Mouse (Mus musculus): ENCODE results near the gene Ppp1r14a. TPM values are rescaled to one million over a fixed set of nuclear protein-coding genes. Genes with fewer than 3 reads are reported as not detected.

Ppp1r14a gene
- total RNA-seq, 2 experiments from 2014 or later: 3.3 to 3.5 TPM

- DNase-seq: peak in 1 of 2 experiments; percentile 44
These were observed 29.2 kb downstream of the Ppp1r14a start for GRCm38 (mm10) chr7:29318115-29318911.

DNA sequence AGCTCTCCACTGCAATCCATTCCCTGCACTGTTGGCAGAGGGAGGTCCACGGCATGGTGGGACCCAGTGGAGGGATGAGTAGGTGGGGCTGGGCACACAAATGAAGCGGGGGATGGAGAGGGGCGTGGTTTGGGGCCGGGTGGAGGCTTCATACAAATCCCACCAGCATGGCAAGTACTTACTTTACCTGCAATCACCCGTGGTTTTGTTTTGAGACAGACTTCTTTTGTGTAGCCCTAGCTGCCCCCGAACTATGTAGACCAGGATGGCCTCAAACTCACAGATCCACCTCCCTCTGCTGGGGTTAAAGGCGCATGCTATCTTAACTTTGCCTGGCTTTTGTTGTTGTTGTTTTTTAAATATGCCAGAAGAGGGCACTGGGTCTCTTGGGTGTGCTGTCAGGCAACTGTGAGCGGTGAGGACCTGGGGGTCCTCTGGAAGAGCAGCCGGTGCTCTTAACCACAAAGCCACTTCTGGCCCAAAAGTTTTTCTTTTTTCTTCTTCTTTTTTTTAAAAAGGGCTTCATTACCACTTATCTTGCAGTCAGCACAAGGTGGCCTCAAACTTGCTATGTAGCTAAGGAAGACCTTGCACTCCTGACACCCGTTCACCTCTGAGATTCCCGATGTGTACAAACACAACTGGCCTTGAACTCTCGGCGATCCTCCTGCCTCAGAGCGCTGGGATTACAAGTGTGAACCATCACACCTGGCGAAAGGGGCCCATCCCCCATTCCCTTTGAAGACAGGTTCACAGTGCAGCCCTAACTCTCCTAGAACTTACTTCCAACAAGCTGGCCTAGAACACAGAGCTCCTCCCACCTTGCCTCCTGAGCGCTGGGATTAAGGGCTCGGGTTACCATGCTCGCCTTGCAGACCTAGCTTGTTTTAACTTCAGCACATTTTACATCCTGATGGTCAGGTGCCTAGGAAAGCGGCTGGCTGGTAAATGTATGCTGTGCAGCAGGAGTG is 30.5 kb downstream of the Ppp1r14a start:
- intact Hi-C loops (cut with DNase I): loop anchor here (5.0 kb wide), 1 partner anchor 203 kb away; no protein-coding TSS in a partner anchor
- no peak for DNase-seq

More at GRCm38 (mm10) chr7:29318115-29318911, 29.2 kb downstream of the Ppp1r14a start:
- intact Hi-C loops (cut with DNase I): no loop called here

- DNase-seq: no peak
- intact Hi-C loops (cut with DNase I): loop anchor here (5.0 kb wide), 1 partner anchor 35 kb away; no protein-coding TSS in a partner anchor
These were observed 38.0 kb downstream of the Ppp1r14a start for GRCm38 (mm10) chr7:29327087-29327486.

DNA sequence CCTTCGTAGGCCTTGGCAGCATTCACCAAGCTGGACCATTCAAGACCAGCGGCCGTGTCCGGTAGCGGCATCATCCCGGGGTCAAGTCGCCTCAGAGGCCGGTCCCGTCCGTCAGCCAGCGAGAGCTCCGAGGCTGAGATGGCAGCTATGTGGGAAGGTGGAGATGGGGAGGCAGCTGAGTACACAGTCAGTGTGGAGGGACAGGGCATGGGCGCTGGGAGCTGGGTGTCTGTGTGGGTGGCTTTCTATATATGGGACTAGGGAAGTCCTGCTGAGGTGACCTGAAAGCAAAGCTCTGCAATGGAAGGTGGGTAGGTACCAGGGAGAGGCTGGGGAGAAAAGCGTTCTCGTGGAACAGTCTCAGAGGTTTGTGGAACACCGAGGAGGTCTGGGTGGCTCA is 39.9 kb downstream of the Ppp1r14a start:
- no peak for DNase-seq
- intact Hi-C loops (cut with DNase I): loop anchor here (5.0 kb wide), 1 partner anchor 33 kb away; no protein-coding TSS in a partner anchor

DNA sequence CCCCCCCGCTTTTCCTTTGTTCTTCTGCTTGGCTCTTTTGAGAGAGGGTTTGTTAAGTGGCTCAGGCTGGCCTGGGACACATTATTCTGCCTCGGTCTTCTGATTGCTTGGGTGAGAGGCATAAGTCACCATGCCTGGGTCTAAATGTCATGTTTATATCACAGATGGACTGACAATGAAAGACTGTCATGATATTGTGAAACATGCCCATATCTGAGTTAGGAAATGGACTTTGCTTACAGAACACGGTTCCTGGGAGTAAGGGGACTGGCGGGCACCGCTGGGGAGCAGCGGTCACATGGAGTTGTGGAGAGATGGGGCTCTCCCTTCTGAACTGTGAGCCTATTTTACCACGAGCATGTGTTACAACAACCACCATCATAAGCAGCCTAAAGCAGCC is 45.0 kb downstream of the Ppp1r14a start:
- no peak for DNase-seq
- intact Hi-C loops (cut with DNase I): no loop called here

- DNase-seq: no peak
- intact Hi-C loops (cut with DNase I): no loop called here
These were observed 46.2 kb downstream of the Ppp1r14a start for GRCm38 (mm10) chr7:29335276-29335675.

GRCm38 (mm10) chr7:29335841-29336671 is 46.9 kb downstream of the Ppp1r14a start:
- intact Hi-C loops (cut with DNase I): no loop called here
- no peak for DNase-seq

GRCm38 (mm10) chr7:29336795-29337319 is 47.7 kb downstream of the Ppp1r14a start:
- DNase-seq: no peak
- intact Hi-C loops (cut with DNase I): no loop called here

- intact Hi-C loops (cut with DNase I): no loop called here
- DNase-seq: no peak
These were observed 48.7 kb downstream of the Ppp1r14a start for GRCm38 (mm10) chr7:29337766-29338165.

GRCm38 (mm10) chr7:29338351-29338919 is 49.3 kb downstream of the Ppp1r14a start:
- intact Hi-C loops (cut with DNase I): no loop called here
- DNase-seq: no peak

GRCm38 (mm10) chr7:29338984-29339679 is 50.0 kb downstream of the Ppp1r14a start:
- no peak for DNase-seq
- intact Hi-C loops (cut with DNase I): no loop called here

GRCm38 (mm10) chr7:29340247-29340646 is 51.1 kb downstream of the Ppp1r14a start:
- no peak for DNase-seq
- intact Hi-C loops (cut with DNase I): no loop called here

- no peak for DNase-seq
- intact Hi-C loops (cut with DNase I): no loop called here
These were observed 51.7 kb downstream of the Ppp1r14a start for GRCm38 (mm10) chr7:29340838-29341237.

GRCm38 (mm10) chr7:29341722-29342121 is 52.6 kb downstream of the Ppp1r14a start:
- intact Hi-C loops (cut with DNase I): no loop called here
- no peak for DNase-seq

- intact Hi-C loops (cut with DNase I): no loop called here
- DNase-seq: no peak
These were observed 53.5 kb downstream of the Ppp1r14a start for GRCm38 (mm10) chr7:29342489-29343092.

Measured in gastrocnemius, postnatal 36 days (tissue).